Mouse (Mus musculus) midbrain, embryonic 15.5 days (tissue): Measurements from ENCODE around the gene Prkg1. TPM values are rescaled to one million over a fixed set of nuclear protein-coding genes. Genes with fewer than 3 reads are reported as not detected.

ENCODE experiments used
- ATAC-seq: fragments of 200-750 bp; cut with Nextera tagmentation; replicated peaks from 2 replicates; pipeline ENCODE4 v1.8.0; 2017; ENCODE audit warnings: moderate TSS enrichment
- H3K27ac ChIP-seq: fragments of 300-500 bp; sonication (generic); 2 replicates; pipeline ENCODE4 v1.5.1; 2015; ENCODE audit warnings: mild to moderate bottlenecking, inconsistent platforms
- H3K27me3 ChIP-seq: fragments of 300-500 bp; sonication (generic); replicated peaks from 2 replicates; pipeline ENCODE4 v1.6.1; 2015; ENCODE audit warnings: inconsistent platforms
- H3K36me3 ChIP-seq: fragments of 300-500 bp; sonication (generic); replicated peaks from 2 replicates; pipeline ENCODE4 v1.6.1; 2015; ENCODE audit warnings: inconsistent platforms
- H3K4me1 ChIP-seq: fragments of 300-500 bp; sonication (generic); 2 replicates; pipeline ENCODE4 v1.6.1; 2015; ENCODE audit warnings: inconsistent platforms
- H3K4me2 ChIP-seq: fragments of 300-500 bp; sonication (generic); 2 replicates; pipeline ENCODE4 v1.6.1; 2015; ENCODE audit warnings: inconsistent platforms, mild to moderate bottlenecking, moderate library complexity
- H3K4me3 ChIP-seq: fragments of 300-500 bp; sonication (generic); 2 replicates; pipeline ENCODE4 v1.5.1; 2015; ENCODE audit warnings: mild to moderate bottlenecking, inconsistent platforms
- H3K9ac ChIP-seq: fragments of 300-500 bp; sonication (generic); 2 replicates; pipeline ENCODE4 v1.6.1; 2015; ENCODE audit warnings: mild to moderate bottlenecking, inconsistent platforms
- H3K9me3 ChIP-seq: fragments of 300-500 bp; sonication (generic); 2 replicates; pipeline ENCODE4 v1.6.1; 2016; ENCODE audit warnings: inconsistent platforms
- WGBS: fragments of 180-500 bp; shearing (Covaris S2); methylation state at CpG from one replicate; pipeline ENCODE4 v1.1.7; 2015; ENCODE audit warnings: mixed read lengths; 5-methylcytosine and 5-hydroxymethylcytosine counted together
- polyA plus RNA-seq: library from polyadenylated mRNA; unstranded; fragments of >200 nt; fragmentation: Nextera tagmentation; extraction: Ambion mirVana; gene quantifications from 2 replicates; pipeline ENCODE4 v1.2.1, GENCODE M21; 2015

The Prkg1 gene
- polyA plus RNA-seq, 1 experiment from 2014 or later = 4.3 TPM

GRCm38 (mm10) chr19:30631051-30631450 lies 1133.8 kb downstream of the Prkg1 start:
- no peak overlapping the region for H3K4me2 ChIP-seq
- H3K36me3 ChIP-seq = no peaks in the 10 kb centered on the region
- WGBS = 48% methylated on average over 3 of the region's 3 CpGs
- ATAC-seq = no peak
- no peak overlapping the region for H3K4me3 ChIP-seq
- no peaks in the 10 kb centered on the region for H3K27me3 ChIP-seq
- H3K27ac ChIP-seq = no peak overlapping the region
- H3K9ac ChIP-seq = no peak overlapping the region
- no peaks in the 10 kb centered on the region for H3K4me1 ChIP-seq
- no peaks in the 10 kb centered on the region for H3K9me3 ChIP-seq

- no peaks in the 10 kb centered on the region for H3K9me3 ChIP-seq
- H3K4me2 ChIP-seq = no peak overlapping the region
- no peak overlapping the region for H3K27ac ChIP-seq
- 28% methylated on average over 7 of the region's 7 CpGs for WGBS
- ATAC-seq = no peak
- no peak overlapping the region for H3K9ac ChIP-seq
- no peak overlapping the region for H3K4me3 ChIP-seq
- H3K27me3 ChIP-seq = no peaks in the 10 kb centered on the region
- no peaks in the 10 kb centered on the region for H3K4me1 ChIP-seq
- H3K36me3 ChIP-seq = no peaks in the 10 kb centered on the region
Observed at GRCm38 (mm10) chr19:30626036-30626435, 1138.8 kb downstream of the Prkg1 start.

GRCm38 (mm10) chr19:30625391-30625790 lies 1139.4 kb downstream of the Prkg1 start:
- Histone ChIP-seq H3K9ac (no peak overlapping the region), H3K4me1 (no peaks in the 10 kb centered on the region), H3K27me3 (no peaks in the 10 kb centered on the region), H3K36me3 (no peaks in the 10 kb centered on the region), H3K4me3 (no peak overlapping the region), H3K9me3 (no peaks in the 10 kb centered on the region), H3K27ac (no peak overlapping the region), H3K4me2 (no peak overlapping the region)
- ATAC-seq = no peak
- WGBS = 67% methylated on average over 2 of the region's 2 CpGs

GRCm38 (mm10) chr19:30623620-30624019 lies 1141.2 kb downstream of the Prkg1 start:
- no peak for ATAC-seq
- Histone ChIP-seq H3K27me3 (no peaks in the 10 kb centered on the region), H3K4me1 (no peaks in the 10 kb centered on the region), H3K9me3 (no peaks in the 10 kb centered on the region), H3K4me3 (no peak overlapping the region), H3K27ac (no peak overlapping the region), H3K4me2 (no peak overlapping the region), H3K36me3 (no peaks in the 10 kb centered on the region), H3K9ac (no peak overlapping the region)
- 82% methylated on average over 7 of the region's 7 CpGs for WGBS

- H3K4me1 ChIP-seq = no peaks in the 10 kb centered on the region
- 78% methylated on average over 3 of the region's 3 CpGs for WGBS
- no peak overlapping the region for H3K4me2 ChIP-seq
- H3K9ac ChIP-seq = no peak overlapping the region
- no peaks in the 10 kb centered on the region for H3K9me3 ChIP-seq
- H3K27me3 ChIP-seq = no peaks in the 10 kb centered on the region
- no peak overlapping the region for H3K27ac ChIP-seq
- H3K4me3 ChIP-seq = no peak overlapping the region
- H3K36me3 ChIP-seq = no peaks in the 10 kb centered on the region
- no peak for ATAC-seq
Observed at GRCm38 (mm10) chr19:30613150-30613865, 1151.5 kb downstream of the Prkg1 start.

- no peaks in the 10 kb centered on the region for H3K27me3 ChIP-seq
- 55% methylated on average over 3 of the region's 3 CpGs for WGBS
- no peak overlapping the region for H3K4me3 ChIP-seq
Observed at GRCm38 (mm10) chr19:30586366-30586765, 1178.5 kb downstream of the Prkg1 start.

GRCm38 (mm10) chr19:30564516-30564915 lies 1200.3 kb downstream of the Prkg1 start:
- Histone ChIP-seq H3K4me3 (no peak overlapping the region), H3K9ac (no peak overlapping the region), H3K27ac (no peak overlapping the region), H3K9me3 (0 out of 2 replicates have a peak, but pooled peaks cover 3% of the 10 kb centered on the region), H3K4me2 (no peak overlapping the region), H3K4me1 (no peaks in the 10 kb centered on the region), H3K36me3 (no peaks in the 10 kb centered on the region), H3K27me3 (no peaks in the 10 kb centered on the region)
- WGBS = 56% methylated on average over 6 of the region's 6 CpGs
- ATAC-seq = no peak

More at GRCm38 (mm10) chr19:30586366-30586765, 1178.5 kb downstream of the Prkg1 start:
- Histone ChIP-seq H3K36me3 (no peaks in the 10 kb centered on the region), H3K4me2 (no peak overlapping the region), H3K9ac (no peak overlapping the region), H3K27ac (no peak overlapping the region), H3K4me1 (no peaks in the 10 kb centered on the region), H3K9me3 (no peaks in the 10 kb centered on the region)
- no peak for ATAC-seq

GRCm38 (mm10) chr19:30563876-30564275 lies 1201.0 kb downstream of the Prkg1 start:
- H3K4me2 ChIP-seq = no peak overlapping the region
- WGBS = 86% methylated on average over 3 of the region's 3 CpGs
- H3K27me3 ChIP-seq = no peaks in the 10 kb centered on the region
- H3K4me3 ChIP-seq = no peak overlapping the region
- H3K36me3 ChIP-seq = no peaks in the 10 kb centered on the region
- no peaks in the 10 kb centered on the region for H3K4me1 ChIP-seq
- no peak overlapping the region for H3K27ac ChIP-seq
- H3K9me3 ChIP-seq = 0 out of 2 replicates have a peak, but pooled peaks cover 3% of the 10 kb centered on the region
- no peak for ATAC-seq
- H3K9ac ChIP-seq = no peak overlapping the region

GRCm38 (mm10) chr19:30558024-30558423 lies 1206.8 kb downstream of the Prkg1 start:
- Histone ChIP-seq H3K27me3 (0 out of 2 replicates have a peak, but pooled peaks cover 6% of the 10 kb centered on the region), H3K27ac (no peak overlapping the region), H3K4me1 (peaks cover 5% of the 10 kb centered on the region), H3K4me2 (no peak overlapping the region), H3K36me3 (no peaks in the 10 kb centered on the region), H3K4me3 (no peak overlapping the region), H3K9ac (no peak overlapping the region), H3K9me3 (0 out of 2 replicates have a peak, but pooled peaks cover 3% of the 10 kb centered on the region)
- no peak for ATAC-seq

GRCm38 (mm10) chr19:30554467-30554881 lies 1210.4 kb downstream of the Prkg1 start:
- H3K4me1 ChIP-seq = peaks cover 15% of the 10 kb centered on the region
- H3K4me3 ChIP-seq = peak overlapping the region; percentile 26
- no peaks in the 10 kb centered on the region for H3K36me3 ChIP-seq
- H3K9me3 ChIP-seq = no peaks in the 10 kb centered on the region
- H3K4me2 ChIP-seq = peak overlapping the region; percentile 47
- WGBS = 0% methylated on average over 12 of the region's 12 CpGs
- H3K9ac ChIP-seq = no peak overlapping the region
- ATAC-seq = peak; percentile 73
- H3K27me3 ChIP-seq = 0 out of 2 replicates have a peak, but pooled peaks cover 11% of the 10 kb centered on the region
- no peak overlapping the region for H3K27ac ChIP-seq

- Histone ChIP-seq H3K4me2 (no peak overlapping the region), H3K4me3 (no peak overlapping the region), H3K9ac (no peak overlapping the region), H3K27me3 (0 out of 2 replicates have a peak, but pooled peaks cover 17% of the 10 kb centered on the region), H3K9me3 (no peaks in the 10 kb centered on the region), H3K36me3 (no peaks in the 10 kb centered on the region), H3K4me1 (peaks cover 23% of the 10 kb centered on the region), H3K27ac (no peak overlapping the region)
- ATAC-seq = no peak
- 4% methylated on average over 4 of the region's 4 CpGs for WGBS
Observed at GRCm38 (mm10) chr19:30553740-30554139, 1211.1 kb downstream of the Prkg1 start.

- no peak overlapping the region for H3K27ac ChIP-seq
- 70% methylated on average over 8 of the region's 8 CpGs for WGBS
- H3K27me3 ChIP-seq = peaks cover 23% of the 10 kb centered on the region
- H3K36me3 ChIP-seq = no peaks in the 10 kb centered on the region
- no peaks in the 10 kb centered on the region for H3K9me3 ChIP-seq
- no peak overlapping the region for H3K9ac ChIP-seq
- H3K4me2 ChIP-seq = no peak overlapping the region
- no peak for ATAC-seq
- no peak overlapping the region for H3K4me3 ChIP-seq
- H3K4me1 ChIP-seq = peaks cover 34% of the 10 kb centered on the region
Observed at GRCm38 (mm10) chr19:30552260-30552659, 1212.6 kb downstream of the Prkg1 start.
